Mouse (Mus musculus) embryonic facial prominence, embryonic 13.5 days (tissue): Measurements from ENCODE around the gene Brd9. TPM values are rescaled to one million over a fixed set of nuclear protein-coding genes. Genes with fewer than 3 reads are reported as not detected.

Experiments
- ATAC-seq: fragments of 200-750 bp; cut with Nextera tagmentation; 2 replicates; pipeline ENCODE4 v1.8.0; 2017; ENCODE audit warnings: low read depth; ENCODE audit not compliant: insufficient number of reproducible peaks, insufficient read depth, low FRiP score, low TSS enrichment
- H3K27ac ChIP-seq: fragments of 300-500 bp; sonication (generic); 2 replicates; pipeline ENCODE4 v1.5.1; 2015; ENCODE audit warnings: moderate library complexity, mild to moderate bottlenecking, inconsistent platforms
- H3K27me3 ChIP-seq: fragments of 300-500 bp; sonication (generic); 2 replicates; pipeline ENCODE4 v1.6.1; 2015; ENCODE audit warnings: mild to moderate bottlenecking, inconsistent platforms
- H3K36me3 ChIP-seq: fragments of 300-500 bp; sonication (generic); 2 replicates; pipeline ENCODE4 v1.6.1; 2015; ENCODE audit warnings: mild to moderate bottlenecking, inconsistent platforms
- H3K4me1 ChIP-seq: fragments of 300-500 bp; sonication (generic); 2 replicates; pipeline ENCODE4 v1.6.1; 2015; ENCODE audit warnings: inconsistent platforms
- H3K4me2 ChIP-seq: fragments of 300-500 bp; sonication (generic); 2 replicates; pipeline ENCODE4 v1.6.1; 2015; ENCODE audit warnings: moderate library complexity, mild to moderate bottlenecking, inconsistent platforms
- H3K4me3 ChIP-seq: fragments of 300-500 bp; sonication (generic); 2 replicates; pipeline ENCODE4 v1.5.1; 2015; ENCODE audit warnings: mild to moderate bottlenecking, inconsistent platforms
- H3K9ac ChIP-seq: fragments of 300-500 bp; sonication (generic); 2 replicates; pipeline ENCODE4 v1.6.1; 2015; ENCODE audit warnings: mild to moderate bottlenecking, inconsistent platforms
- H3K9me3 ChIP-seq: fragments of 300-500 bp; sonication (generic); 2 replicates; pipeline ENCODE4 v1.6.1; 2016; ENCODE audit warnings: inconsistent platforms
- WGBS: fragments of 180-500 bp; shearing (Covaris S2); methylation state at CpG from one replicate; pipeline ENCODE4 v1.1.7; 2015; ENCODE audit warnings: mixed read lengths; 5-methylcytosine and 5-hydroxymethylcytosine counted together
- polyA plus RNA-seq: library from polyadenylated mRNA; unstranded; fragments of >200 nt; fragmentation: Nextera tagmentation; extraction: Ambion mirVana; gene quantifications from 2 replicates; pipeline ENCODE4 v1.2.1, GENCODE M21; 2015

Gene Brd9
- 63.5 and 68.6 TPM in 2 replicates for polyA plus RNA-seq

DNA sequence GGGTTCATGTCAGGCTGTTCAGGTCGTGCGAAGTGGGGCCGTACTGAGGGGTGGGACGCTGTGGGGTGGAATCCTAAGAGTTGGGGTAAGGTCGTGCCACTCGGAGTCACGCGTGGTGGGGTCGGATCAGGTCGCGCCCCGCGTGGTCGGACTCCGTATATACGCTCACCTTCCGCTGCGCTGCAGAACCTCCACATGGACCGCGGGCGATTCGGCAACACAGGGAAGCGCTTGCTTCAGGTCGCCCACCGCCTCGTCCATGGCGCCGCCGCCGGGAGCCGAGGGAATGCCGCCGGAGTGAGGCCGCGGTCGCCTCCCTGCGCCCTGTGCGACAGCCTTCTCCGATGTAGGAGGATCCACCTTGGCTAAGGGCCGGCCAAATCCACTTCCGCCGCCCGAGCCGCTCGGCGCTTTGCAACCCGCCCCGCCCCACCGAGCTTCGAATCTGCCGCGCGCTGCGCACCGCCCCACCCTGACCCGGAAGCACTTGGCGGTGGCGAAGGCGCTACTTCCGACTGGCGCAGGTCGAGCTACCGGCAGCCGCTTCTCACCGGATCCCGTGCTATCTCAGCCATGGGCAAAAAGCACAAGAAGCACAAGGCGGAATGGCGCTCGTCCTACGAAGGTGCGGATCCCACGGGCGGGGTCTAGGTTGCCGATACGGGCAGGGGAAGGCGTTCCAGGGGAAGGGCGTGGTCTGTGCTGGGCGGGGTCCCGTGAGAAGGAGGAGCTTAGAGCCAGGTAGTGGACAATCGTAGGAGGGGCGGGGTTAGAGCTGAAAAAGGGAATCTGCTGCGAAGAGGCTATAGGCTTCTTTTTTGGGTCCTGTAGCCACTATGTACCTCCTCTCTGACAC is at the start of gene Brd9, which contains the start of gene Trip13:
TSS of gene Brd9 (plus strand) at position 491 of the 856 bp plus-strand sequence.
TSS of gene Trip13 (minus strand) at position 464 of the 856 bp plus-strand sequence.
- peaks cover 16% of the 10 kb centered on the region for H3K4me1 ChIP-seq
- peak within 1 kb of the TSS; percentile 82 for H3K4me3 ChIP-seq
- H3K36me3 ChIP-seq, result peaks cover 57% of the 10 kb centered on the region
- no peaks in the 10 kb centered on the region for H3K27me3 ChIP-seq
- under 1% methylated on average over 82 of the region's 82 CpGs for WGBS
- peak within 1 kb of the TSS; percentile 91 for H3K27ac ChIP-seq
- H3K9ac ChIP-seq, result peak within 1 kb of the TSS; percentile 81
- ATAC-seq, result peak; percentile 95
- peak within 1 kb of the TSS; percentile 80 for H3K4me2 ChIP-seq
- H3K9me3 ChIP-seq, result no peaks in the 10 kb centered on the region

DNA sequence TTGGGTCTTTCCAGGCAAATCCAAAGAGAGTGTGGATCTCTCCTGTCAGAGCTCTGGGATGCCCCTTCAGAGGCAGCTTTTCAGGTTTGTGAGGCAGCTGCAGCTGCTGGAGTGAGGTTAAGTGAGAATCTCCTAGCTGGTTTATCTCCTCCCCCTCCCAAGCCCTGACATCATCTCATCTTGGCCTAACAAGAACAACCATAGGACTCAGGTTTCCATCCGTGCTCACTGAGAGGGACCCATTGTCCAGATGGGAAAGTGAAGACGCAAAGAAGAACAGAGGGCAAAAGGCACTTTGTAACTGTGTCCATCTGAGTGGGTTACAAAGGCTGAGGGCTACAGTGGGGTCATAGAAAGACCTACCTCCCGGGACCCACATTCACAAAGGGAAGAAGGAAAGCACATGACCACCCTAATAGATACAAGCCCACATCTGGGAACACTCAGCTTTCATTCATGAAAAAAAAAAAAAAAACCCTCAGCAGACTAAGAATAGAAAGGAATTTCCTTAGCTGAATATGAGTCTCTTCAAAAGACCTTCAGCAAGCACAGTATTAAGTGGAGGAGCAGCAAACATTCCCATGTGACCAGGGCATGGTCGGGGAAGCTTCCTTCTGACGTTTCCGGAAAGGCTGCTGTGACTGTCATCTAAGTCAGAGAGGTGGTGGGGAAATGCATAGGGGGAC is 45.0 kb upstream of the Brd9 start:
- peak overlapping the region; percentile 18; the same call in 1 of the 2 replicates for H3K4me2 ChIP-seq
- no peaks in the 10 kb centered on the region for H3K36me3 ChIP-seq
- WGBS, result 13% methylated on average over 6 of the region's 6 CpGs
- H3K9ac ChIP-seq, result no peak overlapping the region
- ATAC-seq, result no peak
- H3K4me3 ChIP-seq, result no peak overlapping the region
- H3K27ac ChIP-seq, result peak overlapping the region; percentile 85
- no peaks in the 10 kb centered on the region for H3K9me3 ChIP-seq
- H3K27me3 ChIP-seq, result no peaks in the 10 kb centered on the region
- peaks cover 23% of the 10 kb centered on the region for H3K4me1 ChIP-seq

DNA sequence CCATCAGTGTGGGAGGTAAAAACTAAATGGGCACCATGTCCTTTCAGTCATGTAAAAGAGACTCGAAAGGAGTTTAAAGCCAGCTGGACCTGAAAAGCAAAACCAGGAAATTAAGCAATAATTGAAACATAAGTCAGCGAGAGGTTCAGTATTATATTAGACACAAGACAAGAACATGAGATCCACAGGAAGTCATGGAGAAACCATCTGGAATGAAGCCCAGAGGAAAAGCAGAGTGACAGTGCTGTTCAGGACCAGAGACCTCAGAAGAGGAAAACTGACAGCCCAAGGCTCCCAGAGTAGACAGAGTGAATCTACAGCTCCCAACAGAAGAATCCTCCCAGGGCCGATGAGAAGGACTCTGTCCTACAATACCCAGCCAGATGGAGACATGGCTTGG is 40.0 kb upstream of the Brd9 start:
- Histone ChIP-seq H3K9ac (no peak overlapping the region), H3K4me3 (no peak overlapping the region), H3K9me3 (no peaks in the 10 kb centered on the region), H3K4me1 (peaks cover 13% of the 10 kb centered on the region), H3K27ac (no peak overlapping the region), H3K36me3 (no peaks in the 10 kb centered on the region), H3K27me3 (no peaks in the 10 kb centered on the region), H3K4me2 (no peak overlapping the region)
- no peak for ATAC-seq
- WGBS, result 65% methylated on average over 3 of the region's 3 CpGs

DNA sequence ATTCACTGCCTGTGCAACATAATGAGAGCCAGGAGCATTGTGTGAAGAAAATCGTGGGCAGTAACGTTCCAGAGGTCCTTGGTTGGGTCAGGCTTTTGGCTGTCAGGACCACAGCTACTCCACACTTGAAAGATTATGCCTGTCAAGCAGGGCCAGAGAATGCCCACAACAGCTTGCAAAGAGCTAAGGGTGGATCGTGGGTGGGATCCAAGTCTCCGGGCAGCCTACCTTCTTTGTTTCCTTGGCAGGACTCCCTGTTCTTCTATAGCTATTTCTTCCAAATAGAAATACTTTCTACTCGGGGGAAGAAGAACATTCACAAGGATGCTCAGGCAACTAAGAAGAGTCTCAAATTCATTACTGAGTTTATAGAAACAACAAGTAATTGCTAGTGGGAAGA is 30.5 kb upstream of the Brd9 start:
- ATAC-seq, result no peak
- H3K9ac ChIP-seq, result no peak overlapping the region

DNA sequence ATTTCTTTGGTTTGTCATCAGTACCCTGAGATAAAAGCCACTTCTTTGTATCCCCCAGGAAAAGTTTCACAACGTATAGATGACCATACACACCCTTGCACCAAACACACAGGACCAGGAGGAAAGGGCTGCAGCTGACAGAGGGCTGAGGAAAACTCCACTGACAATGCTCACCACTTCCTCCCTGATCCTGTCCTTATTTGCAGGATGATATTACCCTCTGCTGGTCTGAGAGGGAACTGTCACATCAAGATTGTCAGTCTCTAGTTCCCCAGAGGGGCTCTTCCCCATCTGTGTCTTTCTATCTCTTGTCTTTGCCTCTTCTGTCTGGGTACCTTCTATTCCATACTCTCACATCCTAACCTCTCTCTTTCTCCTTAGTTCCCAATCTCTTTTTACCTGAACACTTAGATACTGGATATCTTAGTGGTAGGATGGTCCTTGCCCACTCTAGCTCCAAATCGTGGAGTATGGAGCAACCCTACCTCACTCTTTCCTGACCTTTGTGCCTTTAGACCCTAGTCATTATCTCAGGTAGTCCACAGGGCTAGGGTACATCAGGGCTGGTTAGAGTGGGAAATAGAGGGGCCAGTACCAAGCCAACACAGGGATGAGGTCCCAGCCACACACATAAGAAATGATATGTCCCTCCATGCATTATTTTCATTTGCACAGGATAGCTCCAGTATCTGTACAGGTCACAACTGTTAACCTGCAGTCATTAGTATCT is 29.8 kb upstream of the Brd9 start:
- 64% methylated on average over 2 of the region's 2 CpGs for WGBS

More for the DNA sequence above, 30.5 kb upstream of the Brd9 start:
- peaks cover 7% of the 10 kb centered on the region for H3K36me3 ChIP-seq
- H3K4me1 ChIP-seq, result no peaks in the 10 kb centered on the region
- 81% methylated on average over 5 of the region's 5 CpGs for WGBS
- no peak overlapping the region for H3K4me2 ChIP-seq
- H3K27me3 ChIP-seq, result no peaks in the 10 kb centered on the region
- H3K27ac ChIP-seq, result no peak overlapping the region
- no peaks in the 10 kb centered on the region for H3K9me3 ChIP-seq
- H3K4me3 ChIP-seq, result no peak overlapping the region

DNA sequence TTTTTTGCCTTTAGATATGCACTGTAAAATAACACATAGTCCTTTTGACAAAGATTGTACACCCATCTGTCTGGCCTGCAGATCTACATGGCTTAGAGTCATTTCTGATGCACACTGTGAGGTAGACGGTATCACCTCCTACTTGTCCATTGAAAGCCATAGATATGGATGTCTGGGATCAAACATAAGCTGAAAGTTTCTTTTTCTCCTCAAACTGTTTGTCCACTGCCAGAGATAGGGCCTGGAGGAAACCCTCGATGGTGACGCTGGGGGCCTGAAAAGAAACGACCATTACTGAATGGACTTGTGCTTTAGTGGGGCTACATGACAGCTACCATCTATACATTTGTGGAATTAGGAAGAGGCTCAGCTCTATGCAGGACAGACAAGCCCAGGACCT is 24.5 kb upstream of the Brd9 start:
- ATAC-seq, result no peak
- Histone ChIP-seq H3K27ac (no peak overlapping the region), H3K9ac (no peak overlapping the region), H3K4me3 (no peak overlapping the region), H3K4me2 (no peak overlapping the region), H3K27me3 (no peaks in the 10 kb centered on the region), H3K4me1 (no peaks in the 10 kb centered on the region), H3K9me3 (no peaks in the 10 kb centered on the region), H3K36me3 (peaks cover 61% of the 10 kb centered on the region)
- WGBS, result 96% methylated on average over 4 of the region's 4 CpGs

More for the DNA sequence above, 29.8 kb upstream of the Brd9 start:
- Histone ChIP-seq H3K27me3 (no peaks in the 10 kb centered on the region), H3K4me3 (no peak overlapping the region), H3K27ac (no peak overlapping the region), H3K36me3 (peaks cover 12% of the 10 kb centered on the region), H3K9me3 (no peaks in the 10 kb centered on the region), H3K4me1 (no peaks in the 10 kb centered on the region), H3K4me2 (no peak overlapping the region), H3K9ac (no peak overlapping the region)
- no peak for ATAC-seq

DNA sequence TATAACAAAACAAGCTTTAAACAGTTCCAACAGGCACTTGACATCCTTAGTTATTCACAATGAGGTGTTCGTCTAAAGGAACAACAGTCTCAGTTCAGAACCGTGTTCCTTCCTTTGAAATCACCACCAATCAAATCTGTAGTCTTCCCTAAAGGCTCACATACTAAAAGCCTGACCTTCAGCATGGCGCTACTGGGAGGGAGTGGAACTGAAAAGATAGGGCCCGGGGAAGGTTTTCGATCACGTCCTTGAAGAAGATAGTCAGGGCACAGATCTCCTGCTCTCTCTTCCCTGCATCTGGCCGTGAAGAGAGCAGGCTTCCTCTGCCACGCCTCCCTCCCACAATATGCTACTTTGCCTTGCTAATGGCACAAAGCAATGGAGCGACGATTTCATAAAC is 5.4 kb upstream of the Brd9 start:
- no peak for ATAC-seq
- Histone ChIP-seq H3K4me1 (peaks cover 8% of the 10 kb centered on the region), H3K4me3 (no peak overlapping the region), H3K9me3 (no peaks in the 10 kb centered on the region), H3K36me3 (peaks cover 66% of the 10 kb centered on the region), H3K27me3 (no peaks in the 10 kb centered on the region), H3K27ac (no peak overlapping the region), H3K9ac (no peak overlapping the region), H3K4me2 (no peak overlapping the region)
- 91% methylated on average over 10 of the region's 10 CpGs for WGBS

DNA sequence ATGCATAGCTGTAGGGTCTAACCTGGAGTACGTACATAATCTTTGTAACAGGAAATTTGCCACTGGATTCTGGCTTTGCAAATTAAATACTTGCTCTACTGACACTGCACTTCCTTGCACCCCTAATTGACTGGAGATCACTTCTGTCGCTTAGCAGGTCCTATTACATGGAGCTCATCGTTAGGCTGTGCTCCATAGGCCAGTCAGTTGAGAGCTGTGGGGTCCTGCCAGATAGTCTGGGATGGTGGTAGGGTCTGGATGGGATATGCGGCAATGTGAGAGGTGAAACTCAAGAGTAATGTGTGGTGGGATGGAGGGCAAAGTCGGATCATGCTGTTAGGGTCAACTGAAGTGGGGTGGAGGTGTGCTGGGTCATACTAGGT is 682 bp upstream of the Brd9 start:
- H3K9me3 ChIP-seq, result no peaks in the 10 kb centered on the region
- 9% methylated on average over 5 of the region's 5 CpGs for WGBS
- H3K4me2 ChIP-seq, result peak overlapping the region; percentile 80
- 0 out of 2 replicates have a peak, but pooled peaks have one; percentile 45 for ATAC-seq
- no peak overlapping the region for H3K27ac ChIP-seq
- H3K36me3 ChIP-seq, result peaks cover 55% of the 10 kb centered on the region
- H3K4me3 ChIP-seq, result peak overlapping the region; percentile 82
- peak overlapping the region; percentile 81 for H3K9ac ChIP-seq
- peaks cover 16% of the 10 kb centered on the region for H3K4me1 ChIP-seq
- H3K27me3 ChIP-seq, result no peaks in the 10 kb centered on the region

DNA sequence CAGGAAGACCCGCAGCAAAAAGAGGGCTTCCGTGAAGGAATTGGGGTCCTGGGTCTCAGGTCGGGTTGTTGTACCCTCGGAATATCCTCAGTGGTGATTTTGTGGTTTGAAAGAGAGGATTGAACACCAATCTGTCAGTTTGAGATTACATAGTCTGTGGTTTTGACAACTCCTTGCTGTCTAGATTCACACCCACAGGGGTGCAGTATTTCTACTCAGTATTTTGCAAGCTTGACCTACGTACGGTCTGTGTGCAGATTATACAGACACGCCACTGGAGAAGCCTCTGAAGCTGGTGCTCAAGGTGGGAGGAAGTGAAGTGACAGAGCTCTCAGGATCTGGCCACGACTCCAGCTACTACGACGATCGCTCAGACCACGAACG is 558 bp downstream of the Brd9 start:
- H3K4me2 ChIP-seq, result peak overlapping the region; percentile 80
- no peak for ATAC-seq
- H3K36me3 ChIP-seq, result peaks cover 59% of the 10 kb centered on the region
- H3K4me1 ChIP-seq, result peaks cover 16% of the 10 kb centered on the region
- H3K9ac ChIP-seq, result peak overlapping the region; percentile 81
- peak overlapping the region; percentile 82 for H3K4me3 ChIP-seq
- no peaks in the 10 kb centered on the region for H3K27me3 ChIP-seq
- H3K27ac ChIP-seq, result peak overlapping the region; percentile 91; the same call in 1 of the 2 replicates
- H3K9me3 ChIP-seq, result no peaks in the 10 kb centered on the region
- 41% methylated on average over 13 of the region's 13 CpGs for WGBS

DNA sequence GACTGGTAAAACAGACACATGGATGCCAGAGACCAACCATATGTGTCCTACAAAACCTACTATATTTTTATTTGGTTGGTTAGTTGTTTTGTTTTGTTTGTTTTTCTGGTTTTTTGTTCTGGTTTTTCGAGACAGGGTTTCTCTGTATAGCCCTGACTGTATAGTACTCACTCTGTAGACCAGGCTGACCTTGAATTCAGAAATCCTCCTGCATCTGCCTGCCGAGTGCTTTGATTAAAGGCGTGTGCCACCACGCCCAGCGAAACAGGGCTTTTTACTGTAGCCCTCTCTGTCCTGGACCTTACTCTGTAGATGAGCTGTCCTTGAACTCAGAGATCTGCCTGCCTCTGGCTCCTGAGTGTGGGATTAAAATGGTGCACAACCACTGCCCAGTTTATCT is 1.5 kb downstream of the Brd9 start:
- H3K9ac ChIP-seq, result no peak overlapping the region
- no peak overlapping the region for H3K27ac ChIP-seq
- 90% methylated on average over 5 of the region's 5 CpGs for WGBS
- no peak for ATAC-seq
- H3K4me2 ChIP-seq, result no peak overlapping the region
- H3K4me1 ChIP-seq, result peaks cover 16% of the 10 kb centered on the region
- H3K9me3 ChIP-seq, result no peaks in the 10 kb centered on the region
- H3K4me3 ChIP-seq, result no peak overlapping the region
- peaks cover 66% of the 10 kb centered on the region for H3K36me3 ChIP-seq
- no peaks in the 10 kb centered on the region for H3K27me3 ChIP-seq

DNA sequence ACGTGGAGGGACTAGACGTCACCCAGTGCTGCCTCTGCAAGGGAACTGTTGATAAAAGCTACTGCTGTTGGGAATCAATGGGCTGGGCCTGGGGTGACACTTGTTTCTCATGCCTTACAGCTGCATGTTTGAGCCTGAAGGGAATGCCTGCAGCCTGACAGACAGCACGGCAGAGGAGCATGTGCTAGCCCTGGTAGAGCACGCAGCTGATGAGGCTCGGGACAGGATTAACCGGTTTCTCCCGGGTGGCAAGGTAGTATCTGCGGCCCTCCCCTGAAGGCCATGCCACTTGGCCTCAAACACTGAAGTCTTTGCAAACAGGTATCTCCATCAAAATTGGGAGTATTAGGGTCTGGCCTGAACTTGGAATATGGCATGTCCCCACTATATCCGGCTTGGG is 7.0 kb downstream of the Brd9 start:
- Histone ChIP-seq H3K9ac (no peak overlapping the region), H3K27ac (no peak overlapping the region), H3K4me1 (no peaks in the 10 kb centered on the region), H3K9me3 (no peaks in the 10 kb centered on the region), H3K4me2 (no peak overlapping the region), H3K27me3 (no peaks in the 10 kb centered on the region), H3K4me3 (no peak overlapping the region), H3K36me3 (peaks cover 93% of the 10 kb centered on the region)
- 87% methylated on average over 9 of the region's 9 CpGs for WGBS
- ATAC-seq, result no peak
